Mouse (Mus musculus) cerebellum, adult 2 months (tissue): ENCODE data around the gene Stag1. TPM values are rescaled to one million over a fixed set of nuclear protein-coding genes. Genes with fewer than 3 reads are reported as not detected.

Experiments
- DNase-seq, 2 experiments: peaks; one replicate each; pipeline ENCODE4 v3.0.0; 2021
- H3K27ac ChIP-seq: fragments of 200-500 bp; 2 replicates; pipeline ENCODE4 v1.5.1; 2012; ENCODE audit warnings: low read length, control low read depth, inconsistent platforms; ENCODE audit not compliant: insufficient read depth
- H3K27me3 ChIP-seq: fragments of 200-500 bp; 2 replicates; pipeline ENCODE4 v1.6.1; 2012; ENCODE audit warnings: inconsistent platforms, mild to moderate bottlenecking, low read length, moderate library complexity; ENCODE audit not compliant: control insufficient read depth, insufficient read depth
- H3K4me1 ChIP-seq: fragments of 200-500 bp; 2 replicates; pipeline ENCODE4 v1.6.1; 2011; ENCODE audit warnings: low read length; ENCODE audit not compliant: control insufficient read depth, insufficient read depth
- H3K4me3 ChIP-seq: fragments of 200-500 bp; replicated peaks from 2 replicates; pipeline ENCODE3; 2011; ENCODE audit warnings: mild to moderate bottlenecking, low read depth, low read length, control low read depth; ENCODE audit not compliant: insufficient read depth
- CTCF ChIP-seq: fragments of 200-500 bp; IDR thresholded peaks from 2 replicates; pipeline ENCODE4 v1.5.1; 2011; ENCODE audit warnings: low read depth, mild to moderate bottlenecking, control low read depth, low read length, moderate library complexity, borderline replicate concordance; ENCODE audit not compliant: insufficient read depth
- POLR2A ChIP-seq: fragments of 200-500 bp; IDR thresholded peaks from 2 replicates; pipeline ENCODE4 v1.6.1; 2011; ENCODE audit warnings: low read length, control low read depth, borderline replicate concordance; ENCODE audit not compliant: insufficient read depth
- WGBS: fragments of 180-500 bp; shearing (Covaris S2); methylation state at CpG from one replicate; pipeline ENCODE4 v1.1.7; 2018; 5-methylcytosine and 5-hydroxymethylcytosine counted together
- polyA plus RNA-seq: library from polyadenylated mRNA; depleted of rRNA; stranded (reverse); fragments of >200 nt; gene quantifications from 2 replicates; pipeline ENCODE4 v1.2.3, GENCODE M21; 2012

Gene Stag1
- polyA plus RNA-seq, 1 experiment, result 32.0 TPM

DNA sequence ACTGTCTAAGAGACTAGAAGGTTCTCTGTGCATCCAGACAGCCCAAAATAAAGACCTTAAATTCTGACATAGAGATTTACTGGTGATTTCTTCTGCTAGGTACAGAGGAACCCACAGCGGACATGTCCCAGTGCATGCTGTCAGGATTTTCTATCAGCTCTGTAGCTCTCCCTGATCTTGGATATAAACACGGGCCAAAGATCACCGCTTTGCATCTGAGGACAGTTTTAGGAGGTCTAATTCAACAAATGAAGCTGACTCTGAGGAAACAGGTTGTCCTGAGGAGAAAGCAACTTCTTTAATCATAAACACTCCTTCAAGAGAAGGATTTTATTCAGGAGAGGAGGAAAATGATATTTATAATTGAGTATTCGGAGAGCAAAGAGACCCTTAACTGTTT lies 13.6 kb upstream of the Stag1 start:
- peaks cover 13% of the 10 kb centered on the region; the same call in 1 of the 2 replicates for H3K4me1 ChIP-seq
- H3K27me3 ChIP-seq, result no peaks in the 10 kb centered on the region
- DNase-seq, result no peak
- no peak overlapping the region for H3K27ac ChIP-seq
- no peak overlapping the region for H3K4me3 ChIP-seq
- TF ChIP-seq CTCF (no peak), POLR2A (no peak)
- WGBS, result 95% methylated on average over 4 of the region's 4 CpGs

DNA sequence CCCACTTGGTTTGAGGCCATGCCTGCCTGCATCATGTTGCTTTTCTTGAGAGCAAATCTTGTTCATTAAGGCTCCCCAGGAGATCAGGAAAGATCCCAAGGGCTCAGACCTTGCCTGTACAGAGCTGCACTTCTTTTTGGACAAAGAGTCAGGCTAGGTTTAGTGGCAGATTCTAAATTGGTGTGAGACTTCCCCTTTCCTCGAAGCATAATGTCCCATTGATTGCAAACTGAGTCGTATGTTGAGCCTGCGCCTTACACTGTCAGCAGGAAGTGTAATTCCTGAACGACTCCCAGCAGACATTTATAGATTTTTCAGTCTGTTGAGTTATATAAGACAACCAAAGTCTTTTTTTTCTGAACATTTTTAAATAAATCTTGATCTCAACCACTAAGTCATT lies 7.1 kb upstream of the Stag1 start:
- H3K4me1 ChIP-seq, result no peaks in the 10 kb centered on the region
- no peaks in the 10 kb centered on the region for H3K27me3 ChIP-seq
- TF ChIP-seq CTCF, result no peak
- no peak for TF ChIP-seq POLR2A
- 75% methylated on average over 4 of the region's 4 CpGs for WGBS
- H3K4me3 ChIP-seq, result no peak overlapping the region
- no peak overlapping the region for H3K27ac ChIP-seq
- DNase-seq, result no peak

DNA sequence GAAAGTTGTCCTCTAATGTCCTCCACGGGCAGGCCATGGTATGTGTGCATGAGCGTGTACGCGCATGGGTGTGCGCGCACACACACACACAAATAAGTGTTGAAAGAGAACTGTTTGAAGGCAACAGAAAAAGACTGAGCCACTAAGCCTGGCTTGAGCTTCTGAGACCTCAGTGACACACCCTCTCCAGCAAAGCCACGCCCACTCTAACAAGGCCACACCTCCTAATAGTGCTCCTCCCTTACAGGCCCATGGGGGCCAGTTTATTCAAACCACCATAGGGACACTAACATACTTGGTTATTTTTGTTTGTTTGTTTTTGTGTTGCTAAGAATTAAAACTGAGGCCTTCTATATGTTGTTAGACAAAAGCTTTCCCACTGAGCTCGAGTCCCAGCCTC lies 1.3 kb upstream of the Stag1 start:
- TF ChIP-seq CTCF (no peak), POLR2A (no peak)
- WGBS, result 88% methylated on average over 8 of the region's 8 CpGs

DNA sequence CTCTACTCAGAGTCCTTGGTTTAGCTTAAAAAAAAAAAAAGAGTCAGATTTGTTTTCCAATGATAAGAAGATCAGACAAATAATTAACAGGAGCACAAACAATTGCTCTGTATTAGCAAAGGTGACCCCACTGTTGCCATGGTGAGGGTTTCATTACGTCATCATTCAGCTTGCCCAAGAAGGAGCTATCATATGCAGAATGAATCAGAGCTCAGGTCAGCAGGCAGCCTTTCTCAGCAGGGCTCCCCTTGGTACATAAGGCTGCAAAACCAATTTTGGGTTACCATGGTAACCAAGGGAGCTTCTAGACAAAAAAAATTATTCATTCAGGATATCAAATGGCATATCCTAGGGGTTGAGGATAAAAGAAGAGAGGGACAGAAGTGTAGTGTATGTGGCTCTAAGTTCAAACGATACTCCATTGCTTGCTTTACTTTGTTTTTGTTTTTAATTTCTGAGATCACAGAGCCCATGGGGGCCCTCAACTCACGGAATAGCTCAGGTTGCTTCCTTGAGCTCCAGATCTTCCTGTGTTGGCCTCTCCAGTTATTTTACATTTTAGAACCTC lies 2.2 kb downstream of the Stag1 start:
- TF ChIP-seq CTCF, result no peak
- TF ChIP-seq POLR2A, result no peak
- Histone ChIP-seq H3K4me3 (no peak overlapping the region), H3K27me3 (no peaks in the 10 kb centered on the region), H3K4me1 (no peaks in the 10 kb centered on the region), H3K27ac (no peak overlapping the region)
- 19% methylated on average over 3 of the region's 3 CpGs for WGBS
- DNase-seq, result peak; percentile 32 to 74

More for the DNA sequence above, 1.3 kb upstream of the Stag1 start:
- Histone ChIP-seq H3K27ac (no peak overlapping the region), H3K4me1 (no peaks in the 10 kb centered on the region), H3K27me3 (no peaks in the 10 kb centered on the region), H3K4me3 (no peak overlapping the region)
- DNase-seq, result no peak

DNA sequence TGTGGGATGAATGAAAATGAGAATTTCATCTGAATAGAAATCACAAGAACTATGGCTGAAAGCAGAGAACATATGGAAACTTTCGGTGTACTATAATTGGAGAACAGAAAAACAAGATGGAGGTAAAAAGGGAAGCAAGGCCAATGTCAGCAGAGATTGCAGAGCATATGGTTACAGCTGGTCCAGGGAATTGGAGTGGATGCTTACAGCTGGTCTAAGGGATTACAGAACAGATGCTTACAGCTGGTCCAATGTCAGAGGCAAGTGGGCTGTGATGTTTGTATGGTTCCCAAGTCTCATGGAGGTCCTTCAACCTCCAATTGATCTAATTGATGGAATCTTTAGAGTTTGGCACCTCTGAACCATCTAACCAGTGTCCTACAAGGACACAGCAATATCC lies 4.5 kb downstream of the Stag1 start:
- no peak for DNase-seq
- no peaks in the 10 kb centered on the region for H3K4me1 ChIP-seq
- 100% methylated on average over 1 of the region's 1 CpGs for whole genome bisulfite sequencing
- no peak overlapping the region for H3K4me3 ChIP-seq
- no peak overlapping the region for H3K27ac ChIP-seq
- H3K27me3 ChIP-seq, result no peaks in the 10 kb centered on the region
- TF ChIP-seq CTCF, result no peak
- TF ChIP-seq POLR2A, result no peak

DNA sequence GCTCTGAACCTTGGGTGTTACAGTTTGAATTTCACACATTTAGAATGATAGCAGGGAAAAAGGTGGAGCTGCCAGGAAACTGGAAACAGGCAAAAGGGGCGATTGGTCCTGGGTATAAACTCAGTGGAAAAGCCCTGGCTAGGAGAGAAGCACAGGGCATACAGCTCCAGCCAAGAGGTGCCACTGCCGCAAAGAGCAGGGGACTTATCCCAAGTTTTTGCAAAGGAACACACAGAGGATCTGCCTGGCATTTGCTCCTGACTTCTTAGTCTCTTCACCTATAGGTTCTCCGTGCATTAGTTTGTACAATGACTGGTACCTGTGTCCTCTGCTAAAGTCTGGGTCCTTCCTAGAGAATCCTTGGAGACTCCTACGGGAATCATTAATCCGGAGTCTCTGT lies 5.6 kb downstream of the Stag1 start:
- 68% methylated on average over 5 of the region's 5 CpGs for WGBS
- TF ChIP-seq CTCF (no peak), POLR2A (no peak)
- DNase-seq, result no peak
- no peaks in the 10 kb centered on the region for H3K4me1 ChIP-seq
- H3K27ac ChIP-seq, result no peak overlapping the region
- H3K4me3 ChIP-seq, result no peak overlapping the region
- H3K27me3 ChIP-seq, result no peaks in the 10 kb centered on the region

DNA sequence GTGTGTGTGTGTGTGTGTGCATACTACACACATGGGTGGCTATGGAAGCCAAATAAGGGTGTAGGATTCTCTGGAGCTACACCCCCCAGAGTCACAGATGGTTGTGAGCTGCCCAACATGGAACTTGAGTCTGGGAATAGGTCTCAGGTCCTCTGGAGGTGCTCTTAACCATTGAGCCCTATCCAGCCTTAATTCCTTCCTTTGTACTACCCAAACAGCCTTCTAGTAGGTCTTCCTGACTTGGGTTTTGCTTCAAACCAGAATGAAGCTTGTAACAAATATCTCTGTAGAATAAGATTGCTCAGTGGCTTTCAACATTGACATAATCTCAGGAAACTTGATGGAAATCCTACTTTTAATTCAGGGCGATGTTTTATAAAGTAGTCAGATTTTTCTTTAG lies 7.9 kb downstream of the Stag1 start:
- 96% methylated on average over 1 of the region's 1 CpGs for WGBS
- Histone ChIP-seq H3K4me3 (no peak overlapping the region), H3K27me3 (no peaks in the 10 kb centered on the region), H3K4me1 (no peaks in the 10 kb centered on the region), H3K27ac (no peak overlapping the region)
- no peak for DNase-seq
- TF ChIP-seq POLR2A (no peak), CTCF (no peak)

DNA sequence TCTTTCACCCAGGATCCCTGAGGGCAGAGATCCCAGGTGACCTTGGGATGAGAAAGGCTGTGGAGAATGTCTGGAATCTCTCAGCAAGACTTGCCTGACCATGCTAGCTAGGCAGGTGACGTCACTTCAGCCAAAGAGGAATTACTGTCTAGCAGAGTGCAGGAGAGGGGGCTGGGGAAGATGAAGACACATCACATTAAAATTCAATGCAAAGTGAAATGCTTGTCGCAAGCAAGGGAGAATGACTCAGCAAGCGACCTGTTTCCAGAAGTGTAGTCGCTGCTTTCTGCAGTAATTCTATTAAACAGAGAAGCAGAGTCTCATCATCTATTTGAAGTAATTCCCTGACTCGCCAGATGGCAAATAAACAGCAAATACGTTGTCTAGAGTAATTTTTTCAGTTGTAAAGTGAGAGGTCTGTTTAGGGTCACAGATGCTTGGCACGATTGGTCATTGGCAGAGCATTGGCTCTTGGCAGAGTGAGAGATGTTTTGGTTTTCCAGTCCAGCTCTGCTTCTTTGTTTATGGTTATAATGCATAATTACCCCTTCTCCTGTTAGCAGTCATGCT lies 8.5 kb downstream of the Stag1 start:
- TF ChIP-seq CTCF, result no peak
- TF ChIP-seq POLR2A, result no peak
- H3K4me3 ChIP-seq, result no peak overlapping the region
- H3K27ac ChIP-seq, result no peak overlapping the region
- 39% methylated on average over 7 of the region's 7 CpGs for WGBS
- H3K4me1 ChIP-seq, result no peaks in the 10 kb centered on the region
- DNase-seq, result no peak
- no peaks in the 10 kb centered on the region for H3K27me3 ChIP-seq
